Mouse (Mus musculus) granulocyte monocyte progenitor cell, adult 5-6 weeks (primary cell): ENCODE measurements around the gene Susd6. TPM values are rescaled to one million over a fixed set of nuclear protein-coding genes. Genes with fewer than 3 reads are reported as not detected.

Experiments
- ATAC-seq: replicated peaks from 2 replicates; pipeline ENCODE4 v1.8.0; 2016; ENCODE audit warnings: mild to moderate bottlenecking, moderate TSS enrichment, inconsistent platforms; ENCODE audit not compliant: poor library complexity, severe bottlenecking
- total RNA-seq, 2 experiments: library from RNA; stranded (forward) in 1 of 2; stranded (reverse) in 1 of 2; fragments of 200-712, 200-1000 nt in 1 of 2; fragments of >200 nt in 1 of 2; fragmentation: Nextera tagmentation in 1 of 2; gene quantifications; 2 replicates each; pipeline ENCODE4 v1.2.3; 2014 to 2017

Susd6 gene
- total RNA-seq (2014; fragmentation: Nextera tagmentation) (21.7 and 22.0 TPM in 2 replicates), total RNA-seq (2017) (14.0 and 16.4 TPM in 2 replicates)

DNA sequence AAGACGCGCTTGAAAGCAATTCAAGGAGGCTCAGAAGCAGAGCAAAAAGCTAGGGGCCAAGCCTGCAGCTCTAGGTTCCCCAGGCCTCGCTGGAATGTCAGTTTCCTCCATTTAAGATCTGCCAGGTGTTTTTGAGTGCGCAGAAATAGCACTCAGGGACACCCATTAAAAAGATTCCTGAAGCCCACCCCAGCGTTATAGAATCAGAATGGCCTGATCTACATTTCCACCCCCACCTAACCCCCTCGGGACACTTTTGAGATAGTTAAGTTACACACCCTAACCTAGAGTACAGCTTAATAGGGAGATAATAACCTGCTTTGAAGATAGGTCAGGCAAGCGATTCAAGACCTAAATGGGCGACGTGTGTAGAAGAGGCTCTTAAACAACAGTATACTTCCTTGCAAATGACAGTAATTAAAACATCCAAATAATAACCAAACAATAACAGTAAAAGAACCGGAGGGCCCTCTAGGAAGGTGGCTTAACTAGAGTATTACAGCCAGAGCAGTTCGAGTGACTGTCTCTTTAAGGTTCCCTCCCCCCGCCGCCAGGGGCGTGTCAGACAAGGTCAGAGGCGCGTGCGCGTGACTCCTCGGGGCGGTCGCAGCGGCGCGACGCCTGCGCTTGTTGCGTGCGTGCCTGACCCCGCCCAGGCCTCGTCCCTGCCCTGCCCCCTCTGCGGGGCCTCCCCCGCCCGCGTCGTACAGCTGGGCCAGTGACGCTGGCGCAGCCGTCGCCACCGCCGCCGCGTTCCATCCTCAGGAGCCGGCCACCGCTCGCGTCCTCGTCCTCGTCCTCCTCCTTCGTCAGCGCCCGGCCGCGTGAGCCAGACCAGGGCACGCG is at the start of gene Susd6:
TSS of gene Susd6 (plus strand) at position 662 of the 846 bp plus-strand sequence.
- ATAC-seq = peak; percentile 93

DNA sequence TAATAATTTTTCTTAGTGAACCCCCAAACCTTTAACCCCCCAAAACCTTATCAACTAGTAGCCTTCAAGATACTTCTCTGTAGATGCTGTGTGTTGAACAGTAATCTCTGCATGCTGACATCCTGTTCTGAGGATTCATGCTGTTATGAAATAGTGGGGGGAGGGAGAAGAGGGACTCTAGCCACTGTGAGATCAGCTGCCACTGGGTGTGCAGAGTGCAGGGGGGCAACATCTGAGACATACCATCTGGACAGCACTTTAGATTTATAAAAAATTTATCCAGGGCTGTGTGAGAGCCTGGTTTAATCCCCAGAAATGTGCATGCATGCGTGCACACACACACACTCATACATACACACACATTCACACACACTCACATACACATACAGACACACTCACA is 45.7 kb upstream of the Susd6 start:
- 0 out of 2 replicates have a peak, but pooled peaks have one; percentile 35 for ATAC-seq

DNA sequence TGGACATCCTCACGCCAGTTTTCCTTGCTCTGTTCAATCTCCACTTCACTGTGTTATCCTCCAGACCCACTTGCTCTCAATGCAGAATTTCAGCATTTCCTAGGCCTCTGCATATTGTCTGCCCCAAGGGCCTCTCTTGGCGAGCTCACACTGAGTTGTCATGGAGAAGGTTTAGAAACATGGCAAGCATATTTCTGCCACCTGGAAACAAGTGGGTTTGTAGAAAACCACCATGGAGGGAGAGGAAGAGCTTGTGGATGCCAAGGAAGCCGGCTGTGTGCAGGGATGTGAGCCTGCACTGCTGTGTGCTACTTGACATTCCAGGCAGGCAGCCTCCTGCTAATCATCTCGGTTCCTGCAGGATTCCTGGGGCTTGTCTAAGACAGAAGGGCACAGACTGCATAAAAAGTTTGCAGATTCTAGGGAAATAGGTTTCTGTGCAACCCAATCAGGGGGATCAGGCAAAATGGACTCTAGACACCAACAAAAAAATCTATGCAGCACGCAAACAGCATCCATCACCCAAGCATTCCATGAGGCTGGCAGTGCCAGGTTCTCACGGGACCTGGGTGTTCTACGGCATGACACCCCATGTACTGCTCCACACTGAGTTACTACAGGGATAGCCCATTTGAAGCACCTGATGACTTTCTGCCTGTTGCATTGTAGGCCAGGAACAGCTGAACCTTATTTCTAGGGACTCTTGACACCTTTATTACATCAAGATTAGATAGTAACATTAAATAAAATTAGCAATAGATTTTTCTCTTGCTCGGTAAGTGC is 44.1 kb upstream of the Susd6 start:
- ATAC-seq = no peak

DNA sequence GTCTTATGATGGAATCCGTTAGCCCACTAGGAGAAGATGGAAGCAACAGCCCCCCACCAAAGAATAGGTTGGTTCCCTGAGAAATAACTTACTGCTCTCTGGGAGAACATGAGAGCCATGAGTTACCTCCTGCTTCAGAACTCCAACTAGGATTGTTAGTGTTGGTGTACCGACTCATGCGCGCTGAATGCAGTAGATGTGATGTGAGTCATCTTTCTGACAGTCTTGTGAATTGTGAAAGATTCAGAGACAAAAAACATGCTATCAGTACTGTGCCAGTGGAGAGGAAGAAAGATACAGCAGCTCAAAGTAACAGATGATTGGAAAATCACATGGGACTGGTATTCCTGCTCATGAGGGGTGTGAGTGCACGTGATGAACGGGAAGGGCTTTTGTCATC is 38.8 kb upstream of the Susd6 start:
- ATAC-seq = no peak

DNA sequence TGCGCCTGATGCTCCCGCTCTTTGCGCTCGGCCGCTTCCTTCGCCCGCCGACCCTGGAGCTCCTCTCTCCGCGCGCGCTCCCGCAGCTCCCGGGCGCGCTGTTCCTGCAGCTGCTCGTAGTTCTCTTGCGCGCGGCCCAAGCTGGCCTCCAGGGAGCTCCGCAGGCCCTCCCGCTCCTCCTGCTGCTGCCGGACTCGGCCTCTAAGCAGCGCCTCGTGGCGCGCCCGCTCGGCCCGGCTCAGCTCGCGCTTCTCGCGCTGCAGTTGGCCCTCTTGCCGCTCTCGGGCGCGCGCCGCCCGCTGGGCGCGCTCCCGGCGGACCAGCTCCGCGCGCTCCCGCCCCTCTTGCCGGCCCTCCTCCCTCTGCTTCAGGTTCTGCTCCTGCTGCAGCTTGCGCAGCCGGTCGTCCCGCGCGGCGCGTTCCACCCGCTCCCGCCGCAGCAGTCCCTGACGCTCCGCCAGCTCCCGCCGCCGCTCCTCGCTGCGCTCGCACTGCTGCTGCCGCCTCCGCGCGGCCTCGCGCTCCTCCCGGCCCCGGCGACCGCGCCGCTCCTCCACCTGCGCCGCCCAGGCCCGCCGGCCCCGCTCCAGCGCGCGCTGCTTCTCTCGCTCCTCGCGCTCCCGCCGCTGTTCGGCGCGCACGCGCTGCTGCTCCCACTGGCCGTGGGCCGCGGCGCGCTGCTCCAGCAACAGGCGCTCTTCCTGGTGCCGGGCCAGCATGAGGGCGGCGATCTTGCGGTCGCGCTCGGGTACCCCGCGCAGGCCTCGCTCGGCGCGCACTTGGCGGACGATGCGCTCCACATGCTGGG is 32.4 kb upstream of the Susd6 start:
- ATAC-seq = peak; percentile 50

DNA sequence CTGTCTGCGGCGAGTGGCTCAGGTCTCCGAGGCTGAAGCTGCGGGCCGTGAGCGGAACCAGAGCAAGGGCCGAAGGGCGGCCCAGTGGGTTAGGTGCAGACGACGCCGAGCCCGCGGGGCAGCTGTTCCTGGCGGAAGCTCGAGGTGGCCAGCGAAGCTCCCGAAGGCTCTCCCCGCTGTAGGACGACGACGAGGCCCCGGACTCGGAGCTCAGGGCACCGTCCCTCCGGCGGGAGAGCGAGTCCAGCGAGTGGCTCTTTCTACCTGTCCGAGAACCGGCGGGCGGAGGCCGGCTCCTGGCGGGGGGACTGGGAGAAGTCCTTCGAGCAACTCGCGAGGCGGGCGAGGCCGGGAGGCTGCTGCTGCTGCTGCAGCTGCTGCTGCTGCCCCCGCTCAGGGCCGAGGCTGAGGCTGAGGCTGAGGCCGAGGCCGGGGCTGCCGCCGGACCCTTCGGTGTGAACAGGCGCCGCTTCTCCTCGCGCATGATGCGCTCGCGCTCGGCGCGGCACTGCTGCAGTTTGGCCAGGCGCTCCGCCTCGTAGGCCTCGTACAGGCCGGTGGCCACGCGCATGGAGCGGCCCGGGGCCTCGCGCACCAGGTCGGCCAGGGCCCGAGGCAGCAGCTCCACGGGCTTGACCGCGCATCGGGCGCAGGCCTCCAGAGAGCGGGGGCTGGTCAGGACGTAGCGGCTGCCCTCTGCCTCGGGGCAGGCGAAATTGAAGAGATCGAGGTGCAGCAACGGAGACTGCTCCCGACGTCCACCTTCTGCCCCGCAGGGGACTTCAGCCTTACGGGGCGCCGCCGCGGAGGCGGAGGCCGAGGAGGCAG is 31.5 kb upstream of the Susd6 start:
- no peak for ATAC-seq

DNA sequence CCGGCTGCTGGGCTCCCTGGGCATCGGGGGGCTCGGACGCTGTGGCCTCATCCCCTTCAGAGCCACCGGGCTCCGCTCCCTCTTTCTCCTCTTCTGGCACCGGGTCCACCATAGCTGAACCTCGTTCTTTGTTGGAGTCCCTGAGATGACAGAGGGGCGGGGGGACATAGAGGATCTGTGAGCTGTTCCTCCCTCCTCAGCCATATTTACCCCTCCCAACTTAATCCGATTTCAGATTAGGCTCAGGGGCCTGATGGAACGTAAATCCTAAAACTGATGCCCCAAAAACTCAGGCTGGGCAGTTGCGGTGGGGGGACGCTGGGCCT is 31.0 kb upstream of the Susd6 start:
- ATAC-seq = no peak

DNA sequence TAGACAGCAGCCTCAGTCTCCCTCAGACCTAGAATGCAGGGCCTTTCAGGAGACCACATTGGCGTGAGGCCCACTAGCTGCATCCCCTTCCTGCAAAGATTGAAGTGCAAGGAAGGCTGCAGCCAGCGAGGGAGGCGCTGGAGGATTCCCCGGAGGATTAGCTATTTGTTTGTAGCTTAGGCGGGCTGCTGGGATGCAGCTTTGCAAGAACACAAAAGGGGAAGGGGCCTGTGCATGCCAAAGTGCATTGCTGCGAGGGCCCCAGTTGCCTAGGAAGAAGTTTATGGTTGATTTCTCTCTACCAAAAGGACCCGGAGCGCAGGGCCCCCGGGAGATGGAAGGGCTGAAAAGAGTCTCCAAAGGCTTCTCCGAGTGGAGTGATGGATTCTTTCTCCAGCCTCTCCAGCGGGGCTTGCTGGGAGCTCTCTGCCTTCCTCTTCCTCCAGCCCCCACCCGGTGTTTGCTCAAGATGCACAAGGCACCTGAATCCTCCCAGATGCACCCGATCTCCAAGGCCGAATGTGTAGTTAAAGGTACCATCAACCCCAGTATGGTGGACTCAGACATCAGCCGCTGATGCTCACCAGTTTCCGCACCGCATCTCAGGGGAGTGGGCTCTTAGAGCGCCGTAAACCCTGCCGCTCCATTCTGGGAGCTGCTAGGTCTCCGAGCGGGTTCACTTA is 30.5 kb upstream of the Susd6 start:
- no peak for ATAC-seq

DNA sequence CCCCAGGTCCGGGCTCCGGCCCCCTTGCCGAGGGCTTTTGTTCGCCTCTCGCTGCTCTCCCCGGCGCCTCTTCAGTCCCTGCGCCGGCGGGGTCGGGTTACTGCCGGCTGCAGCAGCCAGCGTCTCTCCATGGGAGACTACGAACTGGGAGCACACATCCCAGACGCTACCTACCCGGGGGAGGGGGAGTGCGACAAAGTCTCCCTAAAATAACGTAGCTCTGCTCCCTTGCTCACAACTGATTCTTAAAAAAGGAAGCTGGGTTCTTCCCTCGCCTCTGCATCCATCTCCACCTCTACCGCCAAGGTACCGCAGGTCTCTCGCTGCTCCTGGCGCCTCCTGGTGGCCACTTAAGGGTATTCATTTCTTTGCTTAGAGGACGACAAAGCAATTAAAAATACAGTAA is 29.9 kb upstream of the Susd6 start, which contains the start of gene Ccdc177:
TSS of gene Ccdc177 (minus strand) at position 292 of the 406 bp plus-strand sequence.
- ATAC-seq = peak; percentile 64

DNA sequence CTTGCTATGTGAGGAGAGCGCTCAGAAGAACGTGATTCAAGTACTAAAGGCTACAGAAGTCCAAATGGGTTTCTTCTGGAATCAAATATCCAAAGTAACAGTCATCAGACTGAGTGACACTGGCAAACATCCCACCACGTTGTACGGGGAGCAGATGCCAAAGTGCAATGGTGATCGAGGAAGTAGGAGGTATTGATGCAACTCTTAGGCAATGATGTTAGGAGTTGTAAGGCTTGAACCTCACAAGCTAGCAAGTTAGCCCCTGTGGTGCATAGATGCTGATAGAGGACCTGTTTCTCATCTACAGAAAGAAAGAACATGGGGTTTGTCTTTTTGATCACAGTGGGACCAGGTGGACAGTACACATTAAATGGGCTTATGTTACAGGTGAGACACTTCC is 27.3 kb upstream of the Susd6 start:
- ATAC-seq = peak; percentile 44; the same call in 1 of the 2 replicates

DNA sequence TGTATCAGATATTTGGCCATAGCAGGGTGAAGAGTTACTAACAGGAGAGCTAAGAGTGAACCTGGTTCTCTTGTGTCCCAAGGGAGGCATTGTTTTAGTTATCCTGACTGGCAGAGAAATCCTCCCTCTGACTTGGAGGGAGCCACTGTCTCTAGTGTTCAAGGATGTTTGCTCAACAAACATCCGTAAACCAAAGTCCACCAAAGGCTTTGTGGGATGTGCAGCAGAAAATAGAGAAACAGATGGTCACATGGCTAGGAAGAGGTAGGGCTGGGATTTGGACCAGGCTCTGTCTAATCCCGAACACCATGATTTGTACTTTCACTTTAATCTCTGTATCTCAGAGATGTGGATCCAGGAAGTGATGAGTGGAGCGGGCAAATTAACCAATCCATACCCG is 26.2 kb upstream of the Susd6 start:
- ATAC-seq = no peak

DNA sequence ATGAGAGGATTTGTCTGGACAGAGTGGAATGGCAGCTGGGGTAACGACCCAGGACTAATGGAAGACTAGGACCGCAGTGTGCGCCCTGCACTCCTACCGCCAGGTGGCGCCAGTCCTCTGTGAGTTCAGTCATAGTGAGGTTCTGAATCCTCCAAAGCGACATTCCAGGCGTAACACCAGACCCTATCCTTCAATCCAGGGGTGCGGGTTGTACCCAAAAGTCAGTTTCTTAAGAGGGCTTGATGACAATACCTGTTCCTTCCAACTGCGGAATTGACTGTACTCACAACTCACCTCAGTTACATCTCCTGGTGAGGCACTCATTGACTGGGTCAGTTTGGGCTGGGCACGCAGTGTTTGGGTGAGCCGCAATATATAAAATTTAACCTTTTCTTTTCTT is 20.6 kb upstream of the Susd6 start:
- ATAC-seq = peak; percentile 93

DNA sequence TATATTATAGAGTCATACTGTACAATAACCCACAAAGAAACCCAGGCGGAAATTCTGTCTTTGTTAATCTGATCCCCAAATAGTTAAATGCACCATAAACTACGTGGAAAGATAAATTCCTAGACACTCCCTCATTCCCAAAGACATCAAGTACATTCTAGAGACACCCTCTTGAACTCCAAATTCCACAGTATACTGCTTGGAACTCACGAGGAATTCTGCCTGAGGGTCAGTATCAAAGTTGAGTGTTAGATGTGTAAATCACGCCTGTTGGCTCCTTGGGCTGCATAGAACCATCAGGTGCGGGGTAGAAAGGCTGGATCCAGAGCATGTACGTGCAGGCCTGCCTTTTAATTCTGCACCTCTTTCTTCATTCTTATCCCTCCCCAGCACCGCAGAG is 15.5 kb upstream of the Susd6 start:
- no peak for ATAC-seq

DNA sequence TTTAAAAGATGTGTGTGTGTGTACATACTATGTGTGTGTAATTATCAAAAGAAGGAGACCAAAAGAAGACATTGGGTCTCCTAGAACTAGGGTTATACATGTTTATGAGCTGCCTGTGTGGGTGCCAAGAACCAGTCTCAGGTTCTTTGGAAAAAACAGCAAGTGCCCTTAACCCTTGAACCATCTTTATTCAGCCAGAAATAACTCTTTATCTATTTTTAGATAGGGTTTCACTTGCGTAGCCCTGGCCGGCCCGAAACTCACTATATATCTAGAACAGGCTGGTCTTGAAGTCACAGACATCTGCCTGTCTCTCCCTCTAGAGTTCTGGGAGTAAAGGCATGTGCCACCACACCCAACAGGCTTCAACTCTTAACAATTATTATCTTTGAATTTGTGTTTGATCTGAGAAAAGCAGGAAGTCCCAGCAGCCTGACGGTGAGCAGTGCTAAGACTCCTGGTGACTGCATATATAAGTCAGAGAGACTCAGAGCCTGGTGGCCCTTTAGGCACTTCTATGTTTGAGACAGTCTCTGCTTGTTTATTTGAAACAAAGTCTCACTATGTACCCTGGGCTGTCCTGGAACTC is 14.2 kb upstream of the Susd6 start:
- no peak for ATAC-seq

DNA sequence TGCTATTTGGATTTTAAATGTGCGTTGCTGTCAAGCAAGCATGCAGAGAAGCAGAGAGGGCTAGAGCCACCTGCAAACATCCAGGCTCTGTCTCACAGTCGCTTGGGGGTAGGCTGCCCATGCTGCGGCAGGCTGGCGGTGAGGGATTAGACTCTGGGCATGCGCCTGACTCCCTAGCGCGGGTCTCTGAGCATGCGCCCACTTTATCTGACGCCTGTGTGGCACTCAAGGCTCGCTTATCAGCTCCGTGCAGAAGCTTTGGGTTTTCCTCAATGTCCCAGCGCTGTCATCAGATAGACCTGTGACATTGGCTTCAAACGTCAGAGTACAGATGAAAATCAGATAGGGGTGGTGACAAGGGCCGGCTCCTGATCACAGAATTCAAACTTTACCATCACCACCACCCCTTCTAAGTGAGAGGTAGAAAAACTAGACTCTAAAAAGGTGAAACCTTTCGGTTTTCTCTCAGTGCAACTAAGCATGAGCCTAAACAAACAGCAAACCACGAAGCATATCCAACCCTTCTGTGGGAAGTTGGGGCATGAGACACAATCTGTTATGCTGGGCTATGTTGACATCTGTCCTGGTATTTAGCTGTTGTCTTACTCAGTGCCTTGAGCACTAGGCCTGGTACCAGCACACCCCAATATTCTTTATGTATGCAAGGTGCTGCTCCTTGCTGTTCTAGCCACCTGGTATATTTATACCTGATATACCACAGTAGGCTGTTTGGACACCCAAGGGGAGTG is 11.9 kb upstream of the Susd6 start:
- ATAC-seq = peak; percentile 73

DNA sequence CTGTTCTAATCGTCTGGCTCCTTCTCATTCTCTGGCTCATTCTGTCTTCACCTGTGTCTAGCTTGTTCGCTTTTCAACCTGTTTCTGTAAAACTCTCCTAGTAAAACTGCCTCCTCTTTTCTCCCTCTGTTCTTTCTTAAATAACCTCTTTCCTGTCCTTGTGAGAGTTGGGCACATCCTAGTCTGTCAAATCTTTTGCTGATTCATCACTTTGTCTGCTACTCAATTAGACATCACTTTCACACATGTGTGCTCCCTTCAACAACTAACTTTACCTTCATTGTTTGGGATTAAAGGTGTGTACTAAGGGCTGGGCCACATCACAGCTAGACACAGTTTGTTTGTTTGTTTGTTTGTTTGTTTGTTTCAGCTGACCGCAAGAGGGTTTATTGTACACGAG is 10.6 kb upstream of the Susd6 start:
- no peak for ATAC-seq

DNA sequence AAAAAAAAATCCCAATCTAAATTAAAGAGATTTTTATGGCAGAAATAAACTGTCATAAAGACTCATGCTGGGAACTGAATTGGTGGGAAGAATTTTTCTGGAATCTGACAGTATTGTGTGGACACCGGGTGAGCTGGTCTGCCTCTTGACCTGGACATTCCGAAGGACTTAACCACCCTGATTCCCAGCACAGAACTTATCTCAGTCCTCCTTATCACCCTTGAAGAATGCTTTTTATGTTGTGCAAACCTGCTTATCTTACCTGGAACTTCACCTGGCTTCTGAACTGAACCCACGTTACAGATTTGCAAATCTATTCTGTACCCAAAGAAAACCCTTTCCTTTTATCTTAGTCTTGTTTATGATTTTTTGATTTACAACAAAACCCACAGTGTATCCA is 8.1 kb upstream of the Susd6 start:
- ATAC-seq = no peak

DNA sequence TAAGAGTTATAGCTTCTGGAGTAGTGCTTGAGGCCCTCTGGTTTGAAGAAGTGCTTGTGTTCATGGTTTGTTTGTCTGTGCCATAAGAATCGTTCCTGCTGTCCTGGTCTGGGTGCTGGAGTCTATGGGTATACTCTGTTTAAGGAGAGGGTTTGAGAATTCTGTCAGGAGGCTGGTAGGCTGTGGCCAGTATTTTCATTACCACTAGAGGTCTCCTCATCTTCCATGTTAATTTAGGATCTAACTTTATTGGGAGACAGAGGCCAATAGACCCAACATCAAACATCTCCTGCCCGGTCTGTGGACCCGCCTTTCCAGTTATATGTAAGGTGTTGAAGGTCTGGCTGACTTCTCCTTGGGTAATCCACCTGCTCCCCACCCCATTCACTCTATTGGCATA is 7.4 kb upstream of the Susd6 start:
- no peak for ATAC-seq
